Mouse (Mus musculus) forebrain, embryonic 11.5 days (tissue): ENCODE measurements at regions not wholly inside any gene's neighbourhood (a gene's known extent, or its start where the extent isn't known, plus 50 kb on each side); places are given as distances from the start of the nearest gene placed in this dataset.

ENCODE experiments used
- ATAC-seq: fragments of 200-750 bp; cut with Nextera tagmentation; replicated peaks from 2 replicates; pipeline ENCODE4 v1.8.0; 2017; ENCODE audit warnings: moderate TSS enrichment; ENCODE audit not compliant: low FRiP score
- DNase-seq: peaks from one replicate; pipeline ENCODE4 v3.0.0-alpha.2; 2017; ENCODE audit warnings: low spot score
- H3K27ac ChIP-seq: fragments of 300-500 bp; sonication (generic); 2 replicates; pipeline ENCODE4 v1.5.1; 2014; ENCODE audit warnings: low read depth, low read length
- H3K27me3 ChIP-seq: fragments of 300-500 bp; sonication (generic); 2 replicates; pipeline ENCODE4 v1.6.1; 2014; ENCODE audit warnings: mild to moderate bottlenecking, low read length, mixed read lengths; ENCODE audit not compliant: control insufficient read depth, insufficient read depth
- H3K36me3 ChIP-seq: fragments of 300-500 bp; sonication (generic); 2 replicates; pipeline ENCODE4 v1.6.1; 2014; ENCODE audit warnings: mild to moderate bottlenecking, low read length, moderate library complexity, mixed read lengths; ENCODE audit not compliant: control insufficient read depth, insufficient read depth
- H3K4me1 ChIP-seq: fragments of 300-500 bp; sonication (generic); replicated peaks from 2 replicates; pipeline ENCODE4 v1.6.1; 2014; ENCODE audit warnings: low read length, mixed read lengths; ENCODE audit not compliant: control insufficient read depth, insufficient read depth
- H3K4me2 ChIP-seq: fragments of 300-500 bp; sonication (generic); 2 replicates; pipeline ENCODE4 v1.6.1; 2014; ENCODE audit warnings: low read depth, mild to moderate bottlenecking, low read length, moderate library complexity, mixed read lengths; ENCODE audit not compliant: severe bottlenecking
- H3K4me3 ChIP-seq: fragments of 300-500 bp; sonication (generic); 2 replicates; pipeline ENCODE4 v1.5.1; 2014; ENCODE audit warnings: low read depth, low read length
- H3K9ac ChIP-seq: fragments of 300-500 bp; sonication (generic); 2 replicates; pipeline ENCODE4 v1.6.1; 2014; ENCODE audit warnings: low read length
- H3K9me3 ChIP-seq: fragments of 300-500 bp; sonication (generic); 2 replicates; pipeline ENCODE4 v1.6.1; 2016; ENCODE audit warnings: low read length, mixed read lengths; ENCODE audit not compliant: control insufficient read depth
- WGBS: fragments of 180-500 bp; shearing (Covaris S2); extraction: QIAGEN DNeasy Blood & Tissue Kit; methylation state at CpG from one replicate; pipeline ENCODE4 v1.1.7; 2014; 5-methylcytosine and 5-hydroxymethylcytosine counted together

DNA sequence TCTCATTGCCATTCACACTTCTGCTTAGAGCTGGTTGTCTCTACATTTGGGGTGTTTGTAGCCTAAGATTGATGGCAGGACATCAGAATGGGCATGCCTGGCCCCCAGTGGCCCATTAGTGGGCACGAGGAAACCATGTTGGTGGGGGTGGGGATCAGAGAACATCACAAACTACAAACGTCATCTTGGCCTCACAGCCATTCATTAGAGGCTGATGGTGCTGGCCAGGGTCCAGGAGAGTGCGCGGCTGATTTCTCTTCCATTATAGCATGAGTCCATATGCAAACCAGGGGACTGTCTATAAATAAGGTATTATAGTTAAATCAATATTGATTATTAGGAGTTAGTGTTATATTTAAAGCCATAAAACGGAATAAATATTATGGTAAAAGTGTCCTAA, 67.9 kb downstream of the 3100002H09Rik start:
- no peaks in the 10 kb centered on the region for H3K36me3 ChIP-seq
- H3K9ac ChIP-seq: no peak overlapping the region
- no peaks in the 10 kb centered on the region for H3K27me3 ChIP-seq
- H3K4me2 ChIP-seq: no peak overlapping the region
- ATAC-seq: no peak
- no peak overlapping the region for H3K4me3 ChIP-seq
- WGBS: 80% methylated on average over 5 of the region's 5 CpGs
- no peak overlapping the region for H3K27ac ChIP-seq
- DNase-seq: no peak
- H3K9me3 ChIP-seq: no peaks in the 10 kb centered on the region
- no peaks in the 10 kb centered on the region for H3K4me1 ChIP-seq

GRCm38 (mm10) chr4:124538471-124538870, 72.1 kb downstream of the 3100002H09Rik start:
- Histone ChIP-seq H3K27ac (no peak overlapping the region), H3K27me3 (no peaks in the 10 kb centered on the region), H3K4me1 (no peaks in the 10 kb centered on the region), H3K4me3 (no peak overlapping the region), H3K9me3 (no peaks in the 10 kb centered on the region), H3K9ac (no peak overlapping the region), H3K36me3 (no peaks in the 10 kb centered on the region), H3K4me2 (no peak overlapping the region)
- ATAC-seq: no peak
- whole genome bisulfite sequencing: 87% methylated on average over 5 of the region's 5 CpGs
- no peak for DNase-seq

- DNase-seq: no peak
- no peaks in the 10 kb centered on the region for H3K36me3 ChIP-seq
- no peaks in the 10 kb centered on the region for H3K9me3 ChIP-seq
- no peak overlapping the region for H3K9ac ChIP-seq
- no peak overlapping the region for H3K4me2 ChIP-seq
- WGBS: 93% methylated on average over 5 of the region's 5 CpGs
- no peak overlapping the region for H3K27ac ChIP-seq
- H3K4me1 ChIP-seq: no peaks in the 10 kb centered on the region
- ATAC-seq: no peak
- no peak overlapping the region for H3K4me3 ChIP-seq
- no peaks in the 10 kb centered on the region for H3K27me3 ChIP-seq
Measured at GRCm38 (mm10) chr4:124537681-124538080, 72.9 kb downstream of the 3100002H09Rik start.

DNA sequence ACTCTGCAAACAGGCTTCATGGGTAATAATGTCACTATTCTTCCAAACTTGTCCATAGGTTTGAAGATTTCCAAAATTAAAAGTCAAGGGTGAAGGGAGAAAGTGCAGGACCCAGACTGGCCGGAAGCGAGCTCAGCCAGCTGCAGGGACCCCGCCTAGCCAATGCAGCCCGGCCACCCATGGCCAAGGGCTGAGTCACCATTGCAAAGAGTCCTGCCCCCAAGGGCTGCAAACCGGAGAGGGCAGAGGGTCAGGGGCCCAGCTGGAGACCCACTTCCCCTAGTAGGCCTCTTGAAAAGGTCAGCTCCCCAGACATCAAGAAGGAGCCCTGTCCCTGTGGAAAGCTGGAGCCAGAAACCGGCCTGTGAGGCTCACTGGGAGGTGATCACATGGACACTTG, 77.0 kb downstream of the 3100002H09Rik start:
- Histone ChIP-seq H3K4me2 (no peak overlapping the region), H3K4me1 (no peaks in the 10 kb centered on the region), H3K9me3 (no peaks in the 10 kb centered on the region), H3K36me3 (no peaks in the 10 kb centered on the region), H3K4me3 (no peak overlapping the region), H3K27me3 (no peaks in the 10 kb centered on the region), H3K27ac (no peak overlapping the region), H3K9ac (no peak overlapping the region)
- ATAC-seq (no peak), DNase-seq (no peak)
- WGBS: 67% methylated on average over 6 of the region's 6 CpGs

DNA sequence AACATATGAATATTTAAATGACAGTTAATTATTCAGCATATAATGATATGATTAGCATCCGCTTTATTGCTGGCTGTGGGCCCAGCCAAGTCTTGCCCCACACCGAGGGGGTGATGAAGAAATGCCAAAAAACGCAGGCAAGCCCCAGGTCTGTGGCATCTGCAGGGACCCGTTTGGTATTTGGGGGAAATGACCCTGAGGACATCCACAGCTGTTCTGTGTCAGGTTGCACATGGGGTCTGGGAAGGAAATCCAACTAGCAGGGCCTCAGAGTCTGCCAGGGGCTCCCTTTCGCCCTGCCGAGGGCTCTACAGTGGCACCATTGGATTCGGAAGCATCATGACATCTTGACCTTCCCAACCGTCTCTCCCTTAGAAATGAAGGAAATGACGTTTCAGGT, 80.0 kb downstream of the 3100002H09Rik start:
- no peak for ATAC-seq
- no peaks in the 10 kb centered on the region for H3K36me3 ChIP-seq
- H3K4me2 ChIP-seq: no peak overlapping the region
- H3K4me3 ChIP-seq: no peak overlapping the region
- H3K4me1 ChIP-seq: peaks cover 6% of the 10 kb centered on the region; the same call in 1 of the 2 replicates
- no peak for DNase-seq
- H3K27me3 ChIP-seq: no peaks in the 10 kb centered on the region
- no peaks in the 10 kb centered on the region for H3K9me3 ChIP-seq
- no peak overlapping the region for H3K9ac ChIP-seq
- H3K27ac ChIP-seq: no peak overlapping the region
- WGBS: 87% methylated on average over 9 of the region's 9 CpGs

DNA sequence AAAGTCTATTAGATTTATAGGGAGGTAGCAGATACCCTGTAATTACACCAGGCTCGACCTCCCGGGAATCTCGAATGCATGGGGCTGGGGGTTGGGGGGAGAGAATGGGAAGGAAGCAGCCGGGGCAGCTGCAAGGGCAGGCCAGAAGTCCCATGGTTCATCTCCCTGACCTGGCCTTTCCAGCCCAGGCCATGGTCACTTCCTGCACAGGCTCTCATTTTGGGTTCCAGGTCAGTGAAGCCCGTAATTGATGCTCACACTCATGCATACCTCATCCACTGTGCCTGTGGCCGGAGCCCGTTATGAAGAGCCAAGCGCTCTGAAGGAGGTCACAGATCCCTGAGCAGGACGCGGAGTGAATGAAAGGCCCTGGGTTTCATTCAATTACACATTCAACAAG, 83.8 kb downstream of the 3100002H09Rik start:
- no peaks in the 10 kb centered on the region for H3K9me3 ChIP-seq
- 28% methylated on average over 10 of the region's 10 CpGs for WGBS
- peaks cover 6% of the 10 kb centered on the region; the same call in 1 of the 2 replicates for H3K4me1 ChIP-seq
- no peak overlapping the region for H3K9ac ChIP-seq
- H3K4me2 ChIP-seq: no peak overlapping the region
- H3K27ac ChIP-seq: no peak overlapping the region
- H3K4me3 ChIP-seq: no peak overlapping the region
- ATAC-seq (no peak), DNase-seq (no peak)
- no peaks in the 10 kb centered on the region for H3K36me3 ChIP-seq
- H3K27me3 ChIP-seq: no peaks in the 10 kb centered on the region

- no peaks in the 10 kb centered on the region for H3K36me3 ChIP-seq
Measured at GRCm38 (mm10) chr4:124526362-124526761, 84.2 kb downstream of the 3100002H09Rik start.

DNA sequence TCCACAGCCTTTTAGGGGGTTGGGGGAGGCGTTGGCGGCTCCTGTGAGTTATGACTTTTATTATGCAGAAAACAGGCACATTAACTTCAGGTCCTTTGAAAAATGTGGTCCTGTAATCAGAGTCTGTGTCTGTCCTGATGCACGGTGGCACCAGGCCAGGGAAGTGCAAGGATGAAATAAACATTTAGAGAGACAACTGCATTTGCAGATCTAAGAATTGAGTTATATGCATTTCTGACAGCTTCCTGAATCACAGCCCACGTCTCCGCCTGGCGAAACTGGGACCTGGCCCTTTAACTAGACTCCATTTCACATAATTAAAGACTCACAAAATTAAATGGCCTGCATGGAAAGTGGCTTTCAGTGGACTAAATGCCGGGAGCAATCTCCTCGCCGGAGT, 90.3 kb downstream of the 3100002H09Rik start:
- no peaks in the 10 kb centered on the region for H3K4me1 ChIP-seq
- H3K9me3 ChIP-seq: no peaks in the 10 kb centered on the region
- DNase-seq (no peak), ATAC-seq (no peak)
- H3K27ac ChIP-seq: no peak overlapping the region
- H3K4me2 ChIP-seq: no peak overlapping the region
- H3K36me3 ChIP-seq: no peaks in the 10 kb centered on the region
- H3K9ac ChIP-seq: no peak overlapping the region
- H3K27me3 ChIP-seq: no peaks in the 10 kb centered on the region
- no peak overlapping the region for H3K4me3 ChIP-seq
- WGBS: 85% methylated on average over 9 of the region's 9 CpGs

More at GRCm38 (mm10) chr4:124526362-124526761, 84.2 kb downstream of the 3100002H09Rik start:
- Histone ChIP-seq H3K4me3 (no peak overlapping the region), H3K9ac (no peak overlapping the region), H3K27ac (no peak overlapping the region), H3K27me3 (no peaks in the 10 kb centered on the region), H3K9me3 (no peaks in the 10 kb centered on the region), H3K4me2 (no peak overlapping the region), H3K4me1 (peaks cover 6% of the 10 kb centered on the region; the same call in 1 of the 2 replicates)
- DNase-seq (no peak), ATAC-seq (no peak)
- WGBS: 62% methylated on average over 9 of the region's 9 CpGs

GRCm38 (mm10) chr4:124511761-124512160, 98.8 kb downstream of the 3100002H09Rik start:
- no peaks in the 10 kb centered on the region for H3K4me1 ChIP-seq
- H3K9ac ChIP-seq: no peak overlapping the region
- H3K36me3 ChIP-seq: no peaks in the 10 kb centered on the region
- no peaks in the 10 kb centered on the region for H3K27me3 ChIP-seq
- no peak overlapping the region for H3K4me2 ChIP-seq
- 73% methylated on average over 16 of the region's 16 CpGs for WGBS
- ATAC-seq: no peak
- DNase-seq: no peak
- no peaks in the 10 kb centered on the region for H3K9me3 ChIP-seq
- H3K27ac ChIP-seq: no peak overlapping the region
- no peak overlapping the region for H3K4me3 ChIP-seq
